Mouse (Mus musculus): Measurements from ENCODE around the gene Stoml1.

- TF ChIP-seq POLR2A (IDR thresholded peaks at IDR 0.05; ENCODE audit: low read depth, low read length) (no peak), CTCF (IDR thresholded peaks at IDR 0.05; ENCODE audit: extremely low read depth, insufficient read depth, insufficient read length, insufficient replicate concordance) (no peak)
These were observed 41.6 kb downstream of the Stoml1 start for GRCm38 (mm10) chr9:58294527-58294926.

Data from spleen, adult 2 months (tissue).